Mouse (Mus musculus) frontal cortex, postnatal 10 days (tissue): ENCODE results near the gene Hydin.
"Not testable (repeated sequence)": the region's sequence is repeated elsewhere in the genome, so short reads cannot be mapped to it uniquely, and the experiment has no call there.

Experiments
- DNase-seq, 2 experiments: peaks; one replicate each; pipeline ENCODE4 v3.0.0; 2022; ENCODE audit warnings: low spot score in 2 of 2, mixed read lengths in 1 of 2

Gene Hydin

DNA sequence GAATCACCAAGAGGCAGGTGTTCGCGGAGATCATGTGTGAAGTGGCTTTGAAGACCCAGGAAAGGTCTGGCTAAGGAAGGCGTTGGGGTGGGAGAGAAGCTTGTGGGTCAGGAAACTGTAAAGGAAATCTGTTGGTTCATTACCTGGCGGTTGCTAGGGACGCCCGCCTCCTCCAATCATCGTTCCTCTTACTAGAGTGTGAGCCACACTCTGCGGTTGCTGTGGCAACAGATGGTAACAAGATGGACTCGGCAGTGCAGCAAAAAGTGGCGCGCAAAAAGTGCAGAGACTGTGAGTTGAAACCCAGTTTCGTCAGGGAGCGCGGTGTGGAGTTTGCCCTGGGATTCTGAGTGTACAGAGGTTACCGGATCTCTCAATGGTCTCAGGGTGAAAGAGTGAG is at the start of gene Hydin:
Gene Hydin (plus strand): TSS at position 237 of the 400 bp plus-strand sequence.
- DNase-seq, result peak; percentile 79 to 87

DNA sequence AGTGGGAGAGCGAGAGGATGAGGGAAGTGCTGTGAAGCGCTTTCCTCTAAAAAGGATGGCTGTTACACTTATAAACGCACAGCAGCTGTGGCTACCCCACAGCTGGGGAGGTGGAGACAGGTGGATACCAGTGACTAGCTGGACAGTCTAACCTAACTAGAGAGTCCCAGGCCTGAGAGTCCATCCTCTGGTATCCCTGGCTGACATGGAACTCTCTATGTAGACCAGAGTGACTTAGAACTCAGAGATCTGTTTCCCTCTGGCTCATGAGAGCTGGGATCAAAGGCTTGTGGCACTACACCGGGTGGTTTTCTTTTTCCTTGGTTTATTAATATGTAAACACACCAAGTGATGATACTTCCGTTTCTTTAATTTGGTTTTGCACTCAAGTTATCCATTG is 49.6 kb upstream of the Hydin start:
- DNase-seq, result no peak

DNA sequence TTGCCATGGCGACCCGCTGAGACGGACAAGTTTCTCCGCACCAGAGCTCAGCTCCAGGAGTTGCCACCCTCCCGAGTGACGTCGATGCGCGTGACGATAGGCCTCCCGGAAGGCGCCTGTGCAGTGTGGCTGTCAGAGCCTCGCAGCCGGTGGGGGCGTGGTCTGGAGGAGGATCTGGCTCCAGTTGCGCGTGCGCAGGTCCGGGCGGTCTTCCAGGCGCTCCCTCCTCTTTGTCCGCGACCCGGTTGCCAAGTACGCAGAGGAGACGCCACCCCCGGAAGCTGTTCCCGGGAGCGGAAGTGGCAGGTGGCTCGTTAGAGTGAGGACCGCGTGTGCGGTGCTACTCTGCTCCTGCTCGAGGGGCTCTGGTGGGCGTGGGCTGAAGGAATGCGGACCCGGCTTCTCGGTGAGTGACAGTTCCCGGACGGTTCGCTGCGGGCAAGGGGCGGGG is 49.1 kb upstream of the Hydin start:
- peak; percentile 99 to 100 for DNase-seq

DNA sequence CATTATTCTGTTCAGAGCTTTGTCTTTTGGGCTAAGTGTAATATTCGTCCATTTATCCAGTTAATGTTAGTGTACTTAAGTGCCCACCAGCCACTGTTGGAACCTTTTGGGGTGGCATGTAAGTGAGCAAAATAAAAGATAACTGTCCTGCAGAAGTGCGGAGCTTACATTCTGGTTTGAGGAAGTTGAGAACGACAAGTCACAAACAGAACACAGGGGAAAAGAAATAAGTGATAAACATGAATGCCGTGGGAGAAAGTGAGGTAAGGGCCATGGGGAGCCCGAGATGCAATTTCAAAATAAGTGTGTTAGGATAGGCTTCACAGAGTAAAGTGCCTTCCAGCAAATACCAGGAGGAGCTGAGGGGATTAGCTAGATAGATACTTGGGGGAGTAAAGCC is 48.3 kb upstream of the Hydin start:
- no peak for DNase-seq

DNA sequence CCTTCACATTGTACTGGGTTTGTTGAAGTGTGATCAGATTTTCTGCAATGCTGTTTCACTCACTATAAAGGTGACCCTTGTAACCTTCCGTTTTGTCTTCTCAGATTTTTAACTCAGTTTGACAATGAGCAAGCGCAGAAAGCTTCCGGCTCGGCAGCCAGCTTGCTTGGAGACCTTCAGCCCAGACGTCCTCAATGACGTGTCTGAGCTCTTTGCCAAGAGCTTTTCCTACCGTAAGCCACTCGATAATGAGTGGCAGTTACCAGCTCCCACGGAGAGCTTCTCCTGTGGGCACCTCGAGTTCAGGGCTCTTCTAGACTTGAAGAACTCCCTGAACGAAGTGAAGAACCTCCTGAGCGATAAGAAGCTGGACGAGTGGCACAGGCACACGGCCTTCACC is 45.8 kb upstream of the Hydin start:
- no peak for DNase-seq

DNA sequence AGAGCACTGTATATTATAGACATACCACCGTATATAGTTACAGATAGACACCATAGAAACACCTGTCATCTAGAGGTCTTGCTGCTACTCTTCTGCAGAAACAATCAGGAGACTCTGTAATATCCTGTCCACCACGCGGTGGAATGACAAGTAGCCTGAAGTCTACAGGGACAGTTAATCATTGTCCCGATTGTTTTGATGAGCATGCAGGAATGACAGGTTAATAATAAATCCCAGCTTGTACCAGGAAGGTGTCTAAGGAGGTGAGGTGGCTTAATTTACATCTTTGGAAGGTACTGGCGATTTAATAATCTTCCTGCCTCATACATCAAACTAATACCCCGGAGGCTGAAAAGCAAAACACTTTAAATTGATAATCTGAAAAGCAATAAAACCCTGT is 36.0 kb upstream of the Hydin start:
- no peak for DNase-seq

DNA sequence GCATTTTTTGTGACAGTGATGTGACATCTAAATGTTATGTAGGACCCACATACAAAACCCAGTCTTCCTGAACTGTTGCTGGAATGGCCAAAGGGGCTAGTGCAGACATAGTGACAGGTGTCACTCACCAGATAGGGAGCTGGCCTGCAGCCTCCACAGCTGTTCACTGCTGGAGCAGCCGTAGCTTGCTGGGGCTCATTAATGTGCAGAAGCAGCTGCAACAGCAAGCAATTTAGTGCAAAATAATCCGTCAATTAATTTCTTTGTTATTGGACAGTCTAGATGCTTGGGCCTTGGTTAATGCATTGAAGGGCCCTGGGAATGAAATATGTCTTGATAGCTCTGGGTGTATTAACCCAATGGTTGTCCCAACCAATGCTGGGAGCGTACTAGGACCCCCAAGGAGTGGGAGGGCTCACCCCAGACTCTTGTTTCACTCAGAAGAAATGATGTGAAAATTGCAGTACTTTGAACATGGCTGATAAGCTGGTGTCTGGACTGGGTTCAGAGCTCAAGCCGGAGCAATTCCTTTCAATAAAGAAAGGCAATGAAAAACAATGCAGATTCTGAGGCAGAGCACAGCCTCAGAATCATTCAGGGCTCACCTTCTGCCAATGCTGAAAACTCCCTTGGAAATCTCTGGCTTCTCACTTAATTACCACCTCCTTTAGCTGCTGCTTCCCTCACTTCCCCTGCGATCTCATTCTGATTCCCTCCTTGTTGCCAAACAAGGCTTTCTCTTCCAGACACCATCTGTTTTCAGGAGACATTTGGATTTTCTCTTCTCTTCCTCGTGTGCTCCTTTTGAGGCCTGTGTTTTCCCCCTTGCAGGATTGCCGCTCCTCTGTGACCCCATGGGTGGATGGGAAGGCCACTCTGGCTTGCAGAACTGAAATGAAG is 24.2 kb upstream of the Hydin start:
- DNase-seq, result no peak

DNA sequence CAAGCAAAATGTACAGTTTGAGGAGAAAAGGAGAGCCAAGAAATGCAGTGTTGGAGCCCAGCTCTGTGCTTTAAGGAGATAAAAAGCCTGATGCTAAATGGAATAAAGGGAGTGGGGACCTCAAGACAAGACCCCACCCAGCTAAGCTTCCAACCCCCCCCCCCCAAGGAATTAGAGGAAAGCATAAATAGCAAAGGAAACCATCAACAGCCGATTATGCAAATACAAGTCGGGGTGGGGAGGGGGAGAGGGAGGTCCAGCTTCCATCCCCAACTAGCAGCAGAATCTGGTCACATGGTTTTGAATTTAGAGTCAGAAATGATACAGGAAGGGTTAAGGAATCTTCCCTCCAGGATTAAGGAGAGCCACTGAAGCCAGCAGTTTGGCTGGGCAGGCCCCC is 22.2 kb upstream of the Hydin start:
- DNase-seq, result no peak

DNA sequence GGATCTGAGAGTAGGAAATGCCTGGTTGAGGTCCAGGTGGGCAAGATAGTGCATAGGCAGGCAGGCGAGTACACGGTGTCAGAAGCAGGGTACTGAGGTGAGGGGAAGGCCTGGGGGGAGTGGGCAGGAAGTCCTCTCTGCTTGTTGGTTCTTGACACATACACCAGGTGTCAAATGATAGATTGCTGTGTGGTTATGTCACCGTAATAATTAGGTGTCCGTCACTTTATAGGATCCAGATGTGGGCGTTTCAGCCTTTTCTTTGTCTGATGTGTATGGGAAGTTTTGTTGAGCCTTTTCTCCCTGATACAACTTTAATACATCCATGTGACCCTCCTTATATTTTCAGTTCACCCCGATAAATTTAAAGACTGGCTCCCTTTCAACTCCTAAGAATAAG is 19.5 kb upstream of the Hydin start:
- no peak for DNase-seq

DNA sequence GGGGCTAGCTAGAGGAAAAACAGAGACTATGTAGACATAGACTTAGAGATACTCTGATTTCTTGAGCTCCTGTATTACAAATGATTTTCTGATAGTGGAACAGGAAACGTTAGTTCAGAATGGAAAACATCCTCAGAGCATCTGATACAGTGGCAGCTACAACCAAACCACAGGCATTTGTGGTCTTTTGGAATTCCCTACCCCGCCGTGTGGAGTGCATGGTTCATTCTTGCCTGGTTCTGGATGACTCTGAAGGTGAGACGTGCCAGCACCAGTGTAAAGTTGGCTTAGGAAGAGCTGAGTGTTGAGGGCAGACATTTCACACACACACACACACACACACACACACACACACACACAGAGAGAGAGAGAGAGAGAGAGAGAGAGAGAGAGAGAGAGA is 12.8 kb upstream of the Hydin start:
- no peak for DNase-seq

DNA sequence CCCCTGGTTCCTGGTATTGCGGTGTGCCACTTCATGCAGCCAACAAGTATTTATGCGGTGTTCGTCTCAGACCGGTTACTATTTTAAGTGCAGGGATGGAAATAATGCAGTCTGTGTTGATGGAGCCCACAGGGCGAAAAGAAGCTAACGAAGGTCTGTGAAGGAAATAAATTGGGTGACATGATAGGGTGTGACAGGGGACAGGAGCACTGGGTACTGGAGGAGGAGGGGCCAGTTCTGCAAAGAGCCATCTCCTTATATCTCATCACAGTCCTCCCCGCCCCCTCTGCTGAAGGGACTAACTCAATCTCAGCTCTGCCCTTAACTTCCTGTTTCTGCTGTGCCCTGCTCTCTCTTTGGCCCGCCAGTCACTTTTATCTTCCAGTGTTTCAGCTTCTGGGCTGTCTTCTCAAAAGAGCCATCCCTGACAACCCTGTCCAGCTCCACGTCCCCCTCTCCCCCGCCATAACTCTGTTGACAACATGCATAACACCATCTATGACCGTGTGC is 926 bp upstream of the Hydin start:
- no peak for DNase-seq

DNA sequence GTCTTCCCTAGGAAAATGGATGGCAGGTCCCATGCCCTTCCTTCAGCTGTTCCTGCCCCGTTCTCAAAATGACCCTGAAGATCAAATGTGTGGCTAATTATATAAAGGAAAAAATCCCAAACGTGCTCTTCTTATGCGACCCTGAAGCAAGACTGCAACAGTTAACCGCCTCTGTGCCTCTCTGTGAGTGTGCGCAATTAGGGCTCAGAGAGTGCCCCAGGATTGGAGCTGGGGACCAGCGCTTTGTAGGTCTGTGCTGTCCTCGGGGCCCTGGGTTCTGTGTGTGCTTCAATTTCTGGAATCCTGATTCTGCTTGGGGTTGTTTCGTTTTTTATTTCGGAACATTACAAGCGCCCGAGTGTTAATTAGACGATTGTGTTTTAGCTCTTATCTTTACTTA is 491 bp downstream of the Hydin start:
- no peak for DNase-seq

DNA sequence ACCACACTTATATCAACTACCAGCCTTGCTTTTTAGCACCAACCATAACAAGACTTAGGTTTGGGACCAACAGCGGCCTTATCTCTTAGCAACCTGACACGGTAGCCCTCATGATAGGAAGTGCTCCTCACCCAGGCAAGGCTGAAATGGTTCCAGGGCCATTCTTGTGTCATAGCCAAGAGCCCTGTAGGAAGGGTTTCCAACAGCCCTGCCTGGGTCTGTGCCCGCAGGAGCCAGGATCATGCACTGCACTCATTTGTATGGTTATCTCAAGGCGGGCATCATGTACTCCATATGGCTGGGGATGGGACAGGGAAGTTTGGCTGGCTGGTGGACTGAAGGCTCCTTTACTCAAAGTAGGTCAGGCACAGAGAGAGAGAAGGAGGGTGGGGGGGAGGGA is 3.9 kb downstream of the Hydin start:
- no peak for DNase-seq

DNA sequence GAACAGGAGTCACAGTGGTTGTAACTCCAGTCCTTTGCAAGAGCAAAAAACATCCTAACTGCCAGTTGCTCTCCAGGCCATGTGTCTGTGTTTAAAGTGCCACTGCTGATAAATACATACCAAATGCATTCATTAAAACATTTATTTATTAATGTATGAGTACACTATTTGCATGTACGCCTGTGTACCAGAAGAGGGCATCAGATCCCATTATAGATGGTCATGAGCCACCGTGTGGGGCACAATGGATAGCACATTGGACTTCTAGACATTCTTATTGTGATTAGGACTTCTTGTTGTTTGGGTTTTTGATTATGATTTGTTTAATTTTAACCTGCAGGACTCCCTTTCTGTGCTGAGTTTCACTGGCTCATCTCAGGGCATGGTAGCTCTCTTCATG is 6.6 kb downstream of the Hydin start:
- DNase-seq, result no peak

DNA sequence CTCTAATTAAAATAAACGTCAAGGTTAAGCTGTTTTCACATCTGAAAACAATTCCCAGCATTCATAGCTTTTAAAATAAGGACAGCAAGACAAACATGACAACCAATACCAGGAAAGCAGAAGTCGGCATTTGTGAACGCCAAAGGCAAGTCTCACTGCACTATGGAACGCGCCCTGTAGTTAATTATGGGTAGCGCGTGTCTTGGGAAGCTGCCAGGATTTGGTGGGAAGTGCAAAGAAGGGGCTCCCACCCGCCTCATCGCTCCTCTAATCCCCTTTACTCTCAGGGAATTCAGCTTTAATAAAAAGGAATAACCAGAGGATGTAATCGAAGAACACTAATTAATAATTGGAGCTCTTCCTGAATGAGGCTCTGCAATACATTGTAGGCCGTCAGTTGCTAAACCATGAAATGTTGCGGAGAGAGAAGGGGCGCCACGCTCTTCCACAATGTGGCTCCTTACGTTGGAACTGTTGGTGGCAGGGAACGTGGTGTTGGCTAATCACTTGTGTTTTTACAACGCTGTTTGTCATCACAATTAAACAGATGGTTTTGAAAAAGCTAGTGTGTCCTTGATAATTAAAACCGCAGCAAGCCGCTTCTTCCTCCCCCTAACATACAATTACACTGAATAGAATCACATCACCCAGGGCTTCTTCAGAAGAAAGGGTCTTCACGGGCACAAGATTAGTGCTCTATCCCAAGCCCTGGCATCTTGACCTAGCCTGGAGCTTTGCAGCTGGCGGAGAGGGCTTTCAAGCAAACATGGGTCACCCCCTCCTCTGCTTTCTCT is 8.9 kb downstream of the Hydin start:
- DNase-seq, result peak; percentile 12 to 23

DNA sequence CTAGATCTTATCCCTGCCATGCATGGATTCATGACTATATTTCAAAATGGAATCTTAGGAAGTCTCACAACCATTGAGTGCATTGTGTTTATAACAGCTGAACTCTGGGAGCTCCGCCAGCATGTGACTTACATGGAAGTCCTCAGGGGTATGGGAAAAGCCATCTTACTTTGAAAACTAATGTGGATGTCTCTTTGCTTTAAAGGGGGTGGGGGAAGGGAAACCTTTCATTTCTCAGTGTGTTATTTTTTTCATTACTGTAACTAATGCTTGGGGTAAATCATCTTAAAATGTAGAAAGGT is 9.4 kb downstream of the Hydin start:
- no peak for DNase-seq

DNA sequence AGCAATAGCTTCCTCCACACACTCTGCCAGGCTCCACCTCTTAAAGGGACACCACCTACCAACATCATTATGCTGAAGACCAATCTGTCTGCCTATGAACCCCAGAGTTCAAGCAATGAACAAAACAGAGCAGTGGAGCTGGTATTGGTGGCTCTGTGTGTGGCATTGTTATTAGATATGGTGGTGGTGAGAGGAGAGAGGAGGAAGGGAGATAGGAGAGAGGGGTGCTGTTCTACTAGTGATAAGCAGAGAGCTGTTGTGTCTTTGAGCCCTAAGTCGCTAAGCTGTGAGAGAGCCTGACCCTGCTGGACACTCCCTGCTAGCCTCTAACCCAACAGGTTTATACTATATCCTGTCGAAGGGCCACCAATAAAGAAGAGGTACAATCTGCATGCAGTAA is 45.9 kb downstream of the Hydin start:
- DNase-seq, result no peak

DNA sequence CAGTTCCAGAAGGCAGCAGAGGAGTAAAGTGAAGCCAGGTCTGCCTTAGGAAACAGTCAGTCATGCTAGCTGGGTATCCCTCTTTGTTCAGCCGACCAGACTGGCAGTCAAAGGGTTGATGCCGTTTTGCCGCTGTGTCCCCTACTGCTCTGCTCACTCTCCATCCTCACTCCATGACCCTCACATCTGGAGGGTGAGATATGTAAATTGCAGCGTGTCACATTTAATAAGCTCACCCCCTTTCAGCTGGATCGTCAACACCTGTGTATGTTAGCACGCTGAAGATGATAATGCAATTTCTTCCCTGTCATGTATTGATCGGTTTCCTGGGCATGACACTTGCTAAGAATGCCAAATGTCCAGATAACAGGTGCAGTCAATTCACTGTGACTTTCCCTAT is 49.0 kb downstream of the Hydin start:
- no peak for DNase-seq

DNA sequence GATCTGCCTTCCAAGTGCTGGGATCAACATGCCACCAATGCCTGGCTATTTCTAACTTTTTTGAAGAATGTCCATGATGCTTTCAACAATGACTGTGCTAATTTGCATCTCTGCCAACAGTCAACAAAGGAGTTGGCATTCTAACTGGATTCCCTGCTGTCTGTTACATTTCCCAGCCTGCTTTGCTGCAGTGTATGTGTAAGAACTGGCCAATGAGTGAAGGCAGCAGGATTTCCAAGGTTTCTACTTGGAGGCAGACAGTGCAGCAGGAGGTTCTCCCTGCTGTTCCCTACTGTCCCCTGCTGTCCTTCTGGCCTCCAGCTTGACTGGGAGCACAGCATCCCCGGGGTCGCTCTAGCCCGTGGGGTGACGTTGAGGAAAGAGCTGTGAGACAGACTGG is 52.8 kb downstream of the Hydin start:
- no peak for DNase-seq

DNA sequence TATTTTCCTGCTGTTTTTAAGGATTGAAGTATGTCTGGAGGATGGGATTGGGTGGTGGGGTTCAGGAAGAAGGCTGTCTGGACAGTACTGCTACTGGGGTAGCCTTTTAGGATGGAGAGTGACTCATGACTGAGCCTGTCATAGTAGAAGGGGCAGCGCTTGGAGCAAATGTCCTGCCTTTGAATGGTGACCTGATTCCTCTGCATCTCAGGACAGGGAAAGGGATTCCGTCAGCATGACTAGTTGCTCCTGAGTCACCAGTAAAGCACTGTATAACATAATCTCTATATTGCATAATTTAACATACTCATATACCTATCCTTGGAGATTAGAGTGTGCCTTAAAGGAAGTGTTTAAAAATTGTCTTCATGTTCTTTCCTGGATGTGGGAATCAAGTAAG is 54.7 kb downstream of the Hydin start:
- no peak for DNase-seq

DNA sequence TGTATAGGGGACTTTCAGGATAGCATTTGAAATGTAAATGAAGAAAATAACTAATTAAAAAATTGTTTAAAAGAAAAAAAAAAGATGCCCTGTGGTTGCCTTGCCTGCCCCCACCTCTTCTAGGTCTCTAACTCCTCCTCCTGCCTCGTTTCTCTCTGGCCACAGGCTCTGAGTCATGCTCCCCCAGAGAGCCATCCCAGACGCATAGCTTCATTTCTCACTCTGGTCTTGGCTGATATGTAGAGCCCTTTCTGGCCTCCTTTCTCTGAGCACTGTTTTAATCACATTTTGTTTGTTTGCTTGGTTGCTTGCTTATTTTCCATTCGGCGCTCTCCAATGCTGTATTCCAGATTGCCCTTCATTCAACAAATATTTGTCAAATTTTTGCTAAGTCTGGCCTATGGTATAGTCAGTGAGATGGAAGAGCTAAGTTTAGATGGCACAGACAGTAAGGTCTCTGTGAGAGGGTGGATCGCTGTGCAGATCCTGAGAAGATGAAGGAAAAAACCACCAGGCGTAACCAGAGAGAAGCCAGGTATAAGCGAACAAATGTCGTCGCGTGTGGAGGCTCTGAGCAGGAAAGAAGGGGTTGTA is 57.3 kb downstream of the Hydin start:
- DNase-seq, result no peak

DNA sequence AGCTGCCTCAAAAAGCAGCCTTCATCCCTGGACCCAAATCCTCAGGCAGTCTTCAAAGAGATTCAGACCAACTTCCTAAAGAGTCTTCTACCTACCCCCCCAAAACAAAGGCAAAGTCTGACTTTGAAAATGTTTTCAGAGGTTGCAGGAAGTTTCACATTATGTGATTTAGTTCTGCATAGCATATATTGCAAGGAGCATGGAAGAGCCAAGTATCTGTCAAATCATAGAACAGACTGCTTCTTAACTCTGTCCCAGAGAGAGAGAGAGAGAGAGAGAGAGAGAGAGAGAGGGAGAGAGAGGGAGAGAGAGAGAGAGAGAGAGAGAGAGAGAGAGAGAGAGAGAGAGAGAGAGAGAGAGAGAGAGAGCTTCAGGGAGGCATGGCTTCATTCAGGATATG is 60.3 kb downstream of the Hydin start:
- not testable (repeated sequence) for DNase-seq

DNA sequence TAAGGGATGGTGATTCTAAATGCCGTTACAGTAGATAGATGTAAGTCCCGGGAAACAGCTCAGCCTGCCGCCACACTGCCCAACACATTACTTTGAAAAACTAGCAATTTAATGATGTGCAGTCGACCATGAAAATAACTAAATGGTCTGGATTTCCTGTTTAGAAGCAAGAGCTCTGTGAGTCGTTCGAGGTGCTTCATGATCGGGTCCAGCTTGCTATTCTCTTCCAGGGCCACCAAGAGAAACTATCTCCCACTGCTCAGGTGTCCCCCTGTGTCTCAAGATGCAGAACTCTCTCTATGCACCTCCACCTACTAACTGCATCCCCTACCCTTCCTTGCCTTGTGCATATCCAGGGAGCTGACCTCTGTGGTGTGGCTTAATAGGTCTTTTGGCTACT is 66.6 kb downstream of the Hydin start:
- DNase-seq, result no peak
